Mouse (Mus musculus) Muller cell, postnatal 12 days (primary cell): ENCODE data around the gene Slc4a1ap.
"Not testable (repeated sequence)": the region's sequence is repeated elsewhere in the genome, so short reads cannot be mapped to it uniquely, and the experiment has no call there.

Experiments
- DNase-seq: peaks from one replicate; pipeline ENCODE4 v3.0.0-alpha.2; 2015; ENCODE audit errors: inconsistent ontology term

Gene Slc4a1ap

DNA sequence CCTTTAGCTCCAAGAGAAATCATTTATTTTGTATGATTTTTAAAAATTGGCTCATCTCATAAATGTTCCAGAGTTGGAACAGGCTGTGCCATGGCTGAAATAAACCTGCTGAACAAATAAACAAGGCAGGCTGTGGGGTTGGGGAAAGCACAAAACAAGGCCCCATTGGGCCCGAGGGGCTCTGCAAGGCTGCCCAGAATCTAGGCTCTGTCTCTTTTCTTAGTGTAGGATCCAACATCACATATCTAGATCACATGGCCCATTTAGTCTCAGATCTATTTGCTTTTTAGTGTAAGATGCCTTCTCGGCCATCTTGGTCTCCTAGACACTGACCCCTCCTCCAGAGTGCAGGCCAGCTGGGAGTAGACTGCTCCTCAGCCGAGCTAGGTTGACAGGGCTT, 39.7 kb downstream of the Slc4a1ap start:
- no peak for DNase-seq

DNA sequence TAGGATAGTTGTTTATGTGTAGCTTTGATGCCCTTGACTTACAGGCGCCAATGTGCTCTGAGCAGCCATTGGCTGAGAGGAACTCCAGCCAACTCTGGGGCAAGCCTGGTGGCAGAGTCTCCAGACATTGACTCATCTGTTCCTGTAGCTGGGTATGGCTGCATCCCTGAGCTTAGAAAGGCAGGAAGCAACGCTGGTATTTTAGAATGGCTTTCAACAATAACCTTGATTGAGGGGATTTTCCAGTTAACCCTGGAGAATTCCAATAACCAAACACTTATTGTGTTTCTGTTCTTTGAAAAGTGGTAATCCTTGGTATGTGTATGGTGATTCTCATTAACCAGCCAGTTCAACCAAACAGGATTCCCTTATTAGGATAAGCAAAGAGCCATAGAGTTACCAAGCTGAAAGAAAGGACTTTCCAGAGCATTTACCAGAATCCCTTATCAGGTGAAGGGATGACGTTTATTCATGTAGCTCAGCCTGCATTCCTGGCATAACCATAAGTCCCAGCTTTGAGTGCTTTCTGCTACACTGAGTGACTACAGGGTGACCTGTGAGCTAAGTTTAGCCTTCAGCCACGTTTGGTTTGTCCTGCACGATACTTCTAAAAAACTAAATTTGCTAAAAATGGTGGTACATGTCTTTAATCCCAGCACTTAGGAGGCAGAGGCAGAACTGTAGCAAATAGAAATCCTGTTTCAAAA, 41.3 kb downstream of the Slc4a1ap start:
- peak; percentile 90 for DNase-seq

DNA sequence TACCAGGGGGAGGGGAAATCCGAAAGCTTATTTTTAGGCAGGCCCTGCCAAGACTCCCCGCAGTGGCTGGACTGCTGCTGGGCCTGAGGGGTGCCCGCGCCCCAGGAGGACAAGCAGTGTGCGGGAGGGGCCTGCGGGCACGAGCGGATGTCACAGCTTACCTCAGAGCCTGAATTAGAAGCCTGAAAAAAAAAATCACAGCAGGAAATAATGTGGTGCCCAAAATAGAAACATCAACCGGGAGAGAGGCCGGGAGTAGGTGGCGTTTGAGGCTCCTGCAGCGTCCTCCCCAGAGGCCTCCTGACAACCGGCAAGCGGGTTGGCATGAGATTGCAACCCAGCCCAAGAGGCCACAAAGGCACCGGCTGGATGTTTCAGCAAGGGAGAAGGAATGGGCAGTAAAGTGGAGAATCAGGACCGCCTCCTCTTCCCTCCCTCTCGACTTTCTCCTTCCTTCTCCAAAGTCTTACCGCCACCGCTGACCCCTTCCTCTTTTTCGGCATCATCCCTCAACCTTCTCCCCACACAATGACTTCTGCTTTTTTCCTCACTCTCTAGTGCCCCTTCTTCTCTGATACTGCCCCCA, 44.3 kb downstream of the Slc4a1ap start:
- peak; percentile 79 for DNase-seq

DNA sequence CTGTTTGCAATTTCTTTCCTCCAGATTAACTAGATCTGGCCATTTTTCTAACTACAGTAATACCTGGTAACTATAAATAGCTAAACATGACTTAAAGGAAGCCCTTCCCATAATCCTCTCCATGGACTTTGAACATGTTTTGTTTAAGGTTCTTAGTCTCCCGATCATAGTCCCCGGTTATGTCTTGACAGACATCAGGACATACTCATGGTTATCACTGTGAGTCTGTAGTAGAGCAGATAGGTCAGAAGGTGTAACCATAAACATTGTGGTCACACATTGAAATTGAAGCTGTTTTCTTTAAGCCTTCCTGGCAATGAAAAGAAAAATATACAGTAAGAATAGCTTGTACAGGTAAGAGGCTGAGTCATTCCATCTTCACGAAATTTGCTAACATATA, 46.9 kb downstream of the Slc4a1ap start:
- DNase-seq, result no peak

DNA sequence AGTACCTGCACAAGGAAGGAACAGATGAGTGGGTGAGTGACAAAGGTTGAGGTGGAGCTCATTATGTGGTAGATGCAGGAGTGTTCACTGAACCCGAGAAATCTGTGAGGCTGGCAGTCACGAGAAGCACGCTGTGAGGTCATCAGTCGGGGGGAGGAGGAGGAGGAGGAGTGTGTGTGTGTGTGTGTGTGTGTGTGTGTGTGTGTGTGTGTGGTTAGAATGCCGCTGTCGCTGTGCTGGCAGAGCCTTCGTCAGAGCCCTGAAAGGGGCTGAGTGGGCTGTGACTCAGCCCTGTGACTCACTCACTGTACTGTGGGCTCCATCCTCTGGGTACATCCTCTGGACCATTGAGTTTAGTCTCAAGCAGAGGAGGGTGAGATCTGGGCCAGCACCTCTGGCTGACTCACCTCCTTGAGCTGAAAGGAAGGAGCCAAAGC, 49.8 kb downstream of the Slc4a1ap start:
- peak; percentile 88 for DNase-seq

DNA sequence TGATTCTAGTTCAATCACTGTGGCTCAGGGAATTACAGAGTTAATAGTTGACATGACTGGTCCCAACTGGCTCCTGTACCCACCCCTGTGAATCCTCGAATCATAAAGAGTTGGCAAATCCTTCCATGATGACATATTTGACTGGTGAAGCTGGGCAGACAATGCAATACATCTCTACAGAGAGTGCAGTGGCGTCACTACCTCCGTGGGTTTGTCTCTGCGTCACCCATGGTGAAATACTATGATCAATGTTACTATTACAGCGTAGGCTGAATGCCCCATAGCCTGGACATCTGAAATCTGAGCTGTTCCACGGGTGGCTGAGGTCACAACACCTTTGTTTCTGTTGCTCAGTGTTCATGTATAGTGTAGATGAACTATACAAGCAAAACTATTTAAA, 54.5 kb downstream of the Slc4a1ap start:
- DNase-seq, result no peak

DNA sequence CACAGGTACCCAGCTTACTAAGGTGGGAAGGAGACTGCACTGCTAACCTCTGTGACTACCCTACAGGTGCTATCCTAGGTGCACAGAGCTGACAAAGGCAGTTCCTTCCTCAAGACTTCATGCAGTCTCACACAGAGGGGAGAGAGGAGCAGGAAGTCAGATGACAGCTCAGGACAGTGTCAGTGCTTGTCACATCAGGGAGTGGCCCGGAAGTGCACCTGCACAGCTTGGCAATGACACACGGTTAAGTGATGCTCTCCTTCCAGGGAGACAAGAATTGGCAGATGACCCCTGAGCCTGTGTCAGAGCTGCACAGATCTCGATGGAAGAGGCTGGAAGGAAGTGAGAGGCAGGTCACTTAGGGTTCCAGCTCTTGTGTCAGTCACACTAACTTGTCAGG, 55.1 kb downstream of the Slc4a1ap start:
- DNase-seq, result no peak

DNA sequence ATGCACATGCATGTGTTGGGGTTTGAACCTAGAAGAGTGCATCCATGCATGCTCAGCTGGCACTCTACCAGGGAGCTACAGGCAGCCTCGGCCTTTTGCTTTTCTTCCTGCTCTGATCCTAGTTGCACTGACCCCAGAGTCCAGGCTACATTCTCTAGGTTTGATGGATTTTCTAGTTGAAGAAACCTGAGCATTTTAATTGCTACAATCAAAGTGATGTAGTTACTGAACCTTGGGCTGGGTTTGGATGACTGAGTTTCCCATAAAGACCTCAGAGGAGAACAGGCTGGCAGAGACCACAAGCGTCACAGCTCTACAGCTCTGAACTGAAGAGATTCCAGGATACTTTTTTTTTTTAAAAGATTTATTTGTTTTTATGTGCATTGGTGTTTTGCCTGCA, 56.5 kb downstream of the Slc4a1ap start:
- DNase-seq, result peak; percentile 61

DNA sequence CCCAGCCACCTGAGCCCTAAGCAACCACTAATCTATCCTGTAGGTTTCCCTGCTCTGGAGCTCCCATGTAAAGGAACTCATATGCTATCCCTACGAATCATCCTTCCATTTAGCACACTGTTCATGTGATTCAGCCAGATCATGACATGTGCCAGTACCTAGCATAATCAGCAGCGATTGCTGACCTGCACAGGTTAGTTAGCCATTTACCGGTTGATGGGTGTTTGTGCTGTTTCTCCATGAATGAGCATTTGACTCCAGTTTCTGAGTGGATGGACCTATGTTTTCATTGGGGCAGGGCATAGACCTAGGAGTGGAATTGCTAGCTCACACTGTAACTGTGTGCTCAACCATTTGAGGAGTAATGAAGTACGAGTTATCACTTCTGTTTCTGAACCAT, 58.7 kb downstream of the Slc4a1ap start:
- DNase-seq, result no peak

DNA sequence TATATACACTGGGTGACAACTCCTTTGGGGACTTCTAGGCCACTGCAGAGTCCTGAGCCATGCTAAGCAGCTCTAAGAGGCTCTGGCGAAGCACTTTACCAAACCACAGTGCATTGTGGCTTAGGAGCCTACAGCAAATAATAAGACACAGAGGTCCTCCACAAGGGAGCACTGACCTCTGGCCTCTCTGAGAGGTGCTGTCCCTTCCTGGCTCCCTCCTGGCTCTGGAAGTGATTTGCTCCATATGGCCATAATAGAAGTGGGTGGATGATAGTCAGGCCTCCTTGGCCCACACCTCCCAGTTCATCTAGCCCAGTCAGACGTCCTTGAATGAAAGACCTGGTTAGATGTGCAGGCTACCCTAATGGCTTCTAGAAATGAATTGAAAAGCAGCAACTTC, 61.2 kb downstream of the Slc4a1ap start:
- DNase-seq, result no peak

DNA sequence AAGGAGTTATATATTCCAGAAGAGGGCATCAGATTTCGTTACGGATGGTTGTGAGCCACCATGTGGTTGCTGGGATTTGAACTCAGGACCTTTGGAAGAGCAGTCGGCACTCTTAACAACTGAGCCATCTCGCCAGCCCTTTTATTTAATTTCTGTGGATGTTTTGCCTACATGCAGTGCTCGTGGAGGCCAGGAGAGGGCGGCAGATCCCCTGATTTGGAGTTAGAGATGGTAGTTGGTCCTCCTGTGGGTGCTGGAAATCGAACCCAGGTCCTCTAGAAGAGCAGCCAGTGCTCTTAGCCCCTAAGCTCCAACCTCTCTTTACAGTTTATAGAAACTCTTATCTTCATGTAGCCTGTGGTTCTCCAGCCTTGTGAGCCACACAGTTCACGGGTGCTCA, 61.9 kb downstream of the Slc4a1ap start:
- not testable (repeated sequence) for DNase-seq

DNA sequence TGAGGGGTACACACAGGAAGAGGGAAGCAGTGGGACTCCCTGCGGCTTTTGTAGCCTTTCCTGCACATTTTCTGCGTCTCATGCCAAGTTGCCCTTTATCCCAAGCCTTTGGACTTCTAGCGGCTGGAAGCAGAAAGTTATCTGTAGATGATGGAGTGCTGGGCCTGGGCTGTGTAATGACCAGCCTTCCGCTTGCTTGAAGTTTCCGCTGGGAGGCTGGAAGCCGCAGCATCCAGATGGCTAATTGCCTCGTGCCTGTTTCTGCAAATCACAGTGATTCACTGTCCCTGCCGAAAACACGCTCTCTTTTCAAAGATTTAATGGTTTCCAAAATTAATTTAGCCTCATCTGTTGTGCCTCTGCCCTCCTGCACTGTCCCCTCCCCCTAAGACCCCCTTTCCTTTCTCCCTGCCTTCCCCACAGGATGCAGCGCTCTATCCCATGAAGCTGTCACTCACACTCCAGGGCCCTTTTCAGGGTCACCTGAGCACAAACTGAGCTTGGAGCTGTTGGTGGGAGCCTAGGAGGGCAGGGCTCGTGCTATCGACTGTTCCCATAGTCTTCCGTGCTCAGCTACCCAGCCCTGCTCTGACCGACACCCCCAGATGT, 63.0 kb downstream of the Slc4a1ap start:
- DNase-seq, result no peak

DNA sequence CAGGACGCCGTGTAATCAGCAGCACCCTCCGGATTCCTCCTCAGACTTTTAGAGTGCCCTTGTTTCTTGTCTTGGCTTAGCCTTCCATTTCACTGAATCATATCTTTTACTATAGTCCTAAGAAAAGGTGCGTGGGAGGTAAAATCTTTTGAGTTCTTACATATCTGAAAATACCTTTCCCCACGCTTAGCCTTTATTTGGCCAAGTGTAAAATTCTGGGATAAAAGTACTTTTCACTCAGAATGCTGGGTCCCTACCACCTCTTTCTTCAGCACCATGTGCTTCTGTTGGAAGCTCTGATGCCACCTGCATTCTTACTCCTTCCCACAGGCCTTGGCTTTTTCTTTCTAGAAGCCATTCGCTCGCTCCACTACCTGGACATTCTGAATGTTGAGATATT, 64.3 kb downstream of the Slc4a1ap start:
- no peak for DNase-seq

DNA sequence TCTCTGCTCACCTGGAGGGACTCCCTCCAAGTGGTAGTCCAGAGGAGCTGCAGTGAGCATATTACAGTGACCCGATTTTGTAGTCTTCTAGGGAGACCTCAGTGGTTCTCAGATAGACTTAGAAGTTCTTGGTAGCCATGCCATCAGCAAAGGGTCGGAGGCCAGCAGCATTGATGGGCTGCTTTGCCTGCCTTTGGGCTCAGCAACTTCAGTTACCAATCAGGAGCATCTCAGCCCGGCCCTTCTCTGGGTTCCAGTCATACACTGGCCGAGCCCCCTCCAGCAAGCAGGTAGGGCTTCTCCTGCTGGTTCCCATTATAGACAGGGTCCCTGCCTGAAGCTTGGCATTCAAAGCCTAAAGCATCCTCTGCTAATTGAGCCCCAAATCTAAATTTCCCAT, 69.1 kb downstream of the Slc4a1ap start:
- no peak for DNase-seq

DNA sequence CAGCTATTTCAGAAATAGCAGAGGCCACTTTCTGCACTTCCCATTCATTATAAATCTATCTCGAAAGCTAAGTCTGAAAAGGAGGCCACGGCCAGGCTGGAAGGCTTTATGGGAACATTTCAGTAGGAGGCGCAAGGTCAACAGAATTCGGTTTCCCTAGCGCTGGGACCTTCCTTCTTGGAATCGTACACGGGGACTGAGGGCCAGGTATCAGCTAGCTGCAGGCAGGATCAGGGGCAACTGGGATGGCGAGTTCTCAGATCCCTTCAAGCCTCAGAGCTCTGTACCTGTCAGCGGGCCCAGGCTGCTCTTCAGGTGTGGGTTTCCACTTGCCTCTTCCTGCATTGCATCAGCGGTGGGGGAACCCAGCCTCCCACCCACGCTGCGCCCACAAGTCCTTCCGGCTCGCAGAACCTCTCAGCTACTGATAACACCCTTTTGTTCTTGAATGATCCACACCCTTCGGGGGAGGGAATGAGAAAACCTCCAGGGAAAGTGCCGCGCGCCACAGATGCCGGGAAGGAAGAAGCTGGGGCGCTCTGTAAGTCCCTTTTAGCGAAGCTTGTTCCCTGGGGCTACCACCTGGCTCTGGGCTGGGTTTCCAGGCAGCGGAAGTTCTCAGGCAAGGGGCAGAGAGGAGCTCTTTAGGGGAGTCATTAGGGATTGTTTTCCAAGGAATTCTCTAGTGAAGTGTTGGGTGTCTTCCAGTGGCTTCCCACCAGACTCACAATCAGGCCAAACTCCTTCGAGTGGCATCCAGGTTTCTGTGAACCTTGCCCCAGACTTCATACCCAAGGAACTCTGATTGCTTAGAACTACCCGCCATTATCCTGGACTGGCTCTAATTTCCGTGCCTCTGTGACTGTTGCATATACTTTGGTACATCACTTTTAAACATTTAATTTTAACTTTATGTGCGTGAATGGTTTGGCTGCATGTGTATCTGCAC, 70.0 kb downstream of the Slc4a1ap start, which contains the start of gene Mrpl33:
Gene Mrpl33, plus strand, starts transcription at position 455 of the 949 bp plus-strand sequence.
- peak; percentile 80 for DNase-seq

DNA sequence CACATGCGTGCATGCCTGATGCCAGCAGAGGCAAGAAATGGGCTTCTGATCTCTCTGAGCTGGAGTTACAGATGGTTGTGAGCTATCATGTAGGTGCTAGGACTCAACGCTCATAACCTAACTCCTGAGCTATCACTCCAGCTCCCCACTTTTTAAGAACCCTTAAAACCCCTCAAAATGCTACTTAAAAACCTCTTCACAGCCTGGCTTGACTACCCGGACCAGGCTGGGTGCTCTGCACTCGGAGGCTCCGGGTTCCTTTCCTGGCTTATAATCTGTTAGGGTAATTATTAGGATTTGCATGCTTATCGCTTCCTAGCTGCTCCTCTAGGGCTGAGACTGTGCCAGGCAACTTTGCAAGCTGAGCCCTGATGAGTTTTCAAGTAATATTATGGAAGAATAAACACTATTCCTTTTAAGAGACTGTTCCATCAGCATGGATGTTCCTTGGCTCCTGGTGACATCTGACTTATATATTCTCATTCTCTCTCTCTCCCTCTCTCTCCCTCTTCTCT, 70.7 kb downstream of the Slc4a1ap start:
- DNase-seq, result no peak

DNA sequence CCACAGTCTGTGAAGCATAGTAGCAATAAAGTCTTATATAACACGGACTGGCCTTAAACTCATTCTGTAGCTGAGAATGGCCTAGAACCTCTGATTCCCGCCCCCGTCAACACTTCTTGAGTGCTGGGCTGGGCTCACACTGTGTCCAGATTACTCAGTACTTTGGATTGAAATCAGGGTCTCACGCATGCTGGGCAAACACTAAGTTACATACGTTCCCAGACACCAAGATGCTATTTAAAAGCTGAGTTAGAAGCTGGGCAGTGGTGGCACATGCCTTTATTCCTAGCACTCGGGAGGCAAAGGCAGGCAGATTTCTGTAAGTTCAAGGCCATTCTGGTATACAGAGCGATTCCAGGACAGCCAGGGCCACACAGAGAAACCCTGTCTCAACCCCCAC, 71.3 kb downstream of the Slc4a1ap start:
- DNase-seq, result no peak

DNA sequence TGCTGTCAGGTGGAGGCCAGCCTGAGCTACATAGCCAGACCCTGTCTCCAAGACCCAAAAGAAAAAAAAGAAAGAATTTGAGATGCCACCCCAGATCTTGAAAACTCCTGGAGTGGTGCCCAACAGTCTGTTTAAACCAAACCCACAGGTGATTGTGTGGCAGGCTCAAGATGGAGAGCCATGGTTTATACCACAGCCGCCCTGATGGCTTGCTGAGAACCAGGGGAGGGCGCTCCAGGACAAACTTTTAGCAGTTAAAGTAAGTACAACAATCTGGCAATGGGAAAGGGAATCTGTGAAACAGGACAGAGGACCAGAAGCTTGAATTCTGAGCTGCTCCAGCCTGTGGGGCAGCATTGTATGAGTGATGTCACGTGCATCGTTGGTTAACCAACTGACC, 71.8 kb downstream of the Slc4a1ap start:
- peak; percentile 41 for DNase-seq

DNA sequence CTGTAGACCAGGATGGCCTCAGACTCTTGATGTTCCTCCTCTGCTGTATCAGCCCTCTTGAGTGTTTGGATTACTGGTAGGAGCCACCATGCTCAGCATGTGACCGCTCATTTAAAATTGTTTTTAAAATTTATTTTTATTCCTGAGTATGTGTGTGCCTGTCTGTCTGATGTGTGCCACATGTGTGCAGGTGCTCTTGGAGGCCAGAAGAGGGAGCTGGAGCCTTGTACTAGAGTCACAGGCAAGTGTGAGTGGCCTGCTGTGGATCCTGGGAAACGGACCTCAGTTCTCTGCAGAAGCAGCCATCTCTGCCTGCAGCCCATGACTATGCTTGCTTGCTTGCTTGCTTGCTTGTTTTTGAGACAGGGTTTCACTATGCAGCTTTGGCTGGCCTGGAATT, 72.4 kb downstream of the Slc4a1ap start:
- no peak for DNase-seq

DNA sequence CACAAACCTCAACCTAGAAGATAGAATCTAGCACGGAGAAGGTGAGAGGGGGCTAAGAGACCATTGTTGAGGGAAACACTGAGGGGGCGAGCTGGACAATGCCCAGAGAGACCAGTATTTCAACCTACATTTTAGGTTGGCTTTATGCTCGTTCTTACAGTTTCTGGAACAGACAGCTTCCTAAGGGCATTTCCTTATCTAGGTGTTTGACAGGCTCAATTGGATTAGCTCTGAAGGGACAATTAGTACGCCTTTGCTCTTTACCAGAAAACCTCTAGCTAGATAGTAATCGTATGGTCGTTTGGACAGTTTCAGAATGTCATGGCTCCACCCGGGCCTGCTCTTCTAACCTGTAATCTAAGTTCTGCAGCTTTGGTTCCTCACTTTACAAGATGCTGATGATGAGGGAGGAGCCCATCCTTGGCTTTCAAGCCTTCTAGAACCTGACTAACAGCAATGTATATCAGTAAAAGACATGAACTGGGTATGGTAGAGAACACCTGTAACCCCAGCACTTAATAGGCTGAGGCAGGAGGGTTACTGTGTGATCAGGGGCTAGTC, 74.4 kb downstream of the Slc4a1ap start:
- no peak for DNase-seq

DNA sequence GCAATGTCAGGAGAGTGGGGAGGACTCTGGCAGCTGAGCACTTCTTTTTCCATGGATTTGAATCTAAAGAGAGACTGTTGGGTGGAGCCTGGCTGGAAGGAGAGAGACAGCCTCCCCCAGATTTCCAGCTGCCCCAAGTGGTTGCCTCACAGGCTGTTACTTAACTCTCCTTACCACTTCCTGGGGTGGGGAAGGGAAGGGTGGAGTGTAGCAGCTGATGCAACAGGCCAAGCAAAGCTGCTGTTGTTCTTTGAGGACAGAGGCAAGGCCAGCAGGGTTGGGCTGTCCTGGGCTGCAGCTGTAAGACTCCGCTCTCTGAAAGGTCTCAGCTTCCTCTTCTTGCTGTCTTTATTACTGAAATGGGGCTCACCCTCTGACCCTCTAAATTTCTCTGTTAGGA, 75.6 kb downstream of the Slc4a1ap start:
- peak; percentile 73 for DNase-seq

DNA sequence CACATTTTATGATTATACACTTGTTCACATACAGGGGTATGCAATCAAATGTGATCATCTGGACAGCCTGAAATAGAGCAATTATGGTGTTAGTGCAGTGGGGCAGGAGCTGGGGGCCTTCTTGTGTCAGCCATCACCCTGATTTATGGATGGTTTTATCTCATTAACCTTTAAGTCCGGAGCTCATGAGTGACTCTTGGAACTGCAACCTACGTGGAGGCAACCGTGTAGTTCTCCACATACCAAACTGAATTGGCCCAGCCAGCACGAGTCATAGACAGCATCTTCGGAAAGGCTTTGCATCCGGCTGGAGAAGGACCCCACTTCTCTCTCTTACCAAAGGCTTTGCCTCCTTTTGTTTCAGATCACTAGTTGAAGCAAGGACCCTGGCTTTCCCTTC, 77.0 kb downstream of the Slc4a1ap start:
- no peak for DNase-seq
